ENCODE assay signal across 11 mouse cellular contexts in the genomic region with DNA sequence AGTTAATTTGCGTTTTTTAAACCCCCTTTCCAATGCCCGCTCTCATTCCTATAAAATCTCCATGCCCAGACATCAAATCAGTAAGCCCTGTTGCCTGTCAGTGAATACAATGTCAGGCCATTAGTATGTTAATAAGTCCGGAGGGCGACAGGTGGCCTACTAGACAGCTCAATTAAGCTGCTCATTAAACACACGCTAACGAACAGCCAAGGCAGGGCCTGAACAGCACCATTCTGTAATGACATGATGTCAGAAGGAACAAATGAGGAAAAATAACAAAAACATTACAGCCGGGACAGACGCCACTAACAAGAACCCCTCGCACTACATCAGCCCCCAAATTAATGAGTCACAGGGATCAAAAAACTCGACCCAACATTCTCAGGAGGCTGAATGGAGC. TPM values are rescaled to one million over a fixed set of nuclear protein-coding genes. Genes with fewer than 3 reads are reported as not detected.
DNase-seq lines count a peak whose midpoint lies in the region; ATAC-seq lines count a peak whose summit lies in the region.
"Had no signal": no experiment of that assay in that cellular context is flagged by ENCODE, and none has a peak within 500 bp of the region (broad histone marks: within the 10 kb centered on the region; RNA-seq: fewer than 3 reads in every experiment).

No protein-coding gene starts in this region.

- WGBS in hindbrain, embryonic 10.5 days = 13% methylated on average over 10 of the region's 10 CpGs
- WGBS in midbrain, embryonic 13.5 days = 3% methylated on average over 10 of the region's 10 CpGs

- no peaks in the 10 kb centered on the region for H3K36me3 ChIP-seq in hindbrain, embryonic 10.5 days
- H3K36me3 ChIP-seq in midbrain, embryonic 13.5 days = no peaks in the 10 kb centered on the region
- H3K36me3 ChIP-seq: heart, embryonic 15.5 days; liver, embryonic 13.5 days had no signal

- H3K9me3 ChIP-seq in hindbrain, embryonic 10.5 days = peaks cover 24% of the 10 kb centered on the region
- H3K9me3 ChIP-seq in midbrain, embryonic 13.5 days = peaks cover 10% of the 10 kb centered on the region; the same call in 1 of the 2 replicates
- H3K9me3 ChIP-seq: heart, embryonic 15.5 days; liver, embryonic 13.5 days had no signal

- peak; percentile 96 for ATAC-seq in midbrain, embryonic 13.5 days

- H3K4me1 ChIP-seq in hindbrain, embryonic 10.5 days (replicated peaks) = peaks cover 20% of the 10 kb centered on the region
- peaks cover 26% of the 10 kb centered on the region for H3K4me1 ChIP-seq in midbrain, embryonic 13.5 days (replicated peaks)
- H3K4me1 ChIP-seq: liver, embryonic 13.5 days had no signal

- H3K27me3 ChIP-seq in hindbrain, embryonic 10.5 days (ENCODE audit: insufficient read depth, poor library complexity, severe bottlenecking) = peaks cover 87% of the 10 kb centered on the region
- peaks cover 79% of the 10 kb centered on the region for H3K27me3 ChIP-seq in midbrain, embryonic 13.5 days

- peak overlapping the region; percentile 29; the same call in 1 of the 2 replicates for H3K4me3 ChIP-seq in hindbrain, embryonic 10.5 days
- H3K4me3 ChIP-seq in midbrain, embryonic 13.5 days (replicated peaks) = peak overlapping the region; percentile 3; the same call in 1 of the 2 replicates
- H3K4me3 ChIP-seq: liver, embryonic 13.5 days had no signal

- DNase-seq in Muller cell, postnatal 12 days (ENCODE audit: inconsistent ontology term) = peak; percentile 73
- DNase-seq in embryo, embryonic 11 days = peak; percentile 62
- peak; percentile 52 for DNase-seq in hindbrain, embryonic 10.5 days (ENCODE audit: low spot score)
- DNase-seq in thymus, postnatal 10 days (ENCODE audit: low spot score in 2 of 2) = no peak
- DNase-seq in kidney, postnatal 25 days = no peak
- no peak for DNase-seq in right cerebral cortex, postnatal 4 days
- DNase-seq: cerebellum, adult 11 months; liver, embryonic 13.5 days; right cerebral cortex, postnatal 25 days had no signal

- H3K9ac ChIP-seq in midbrain, embryonic 13.5 days (replicated peaks) = no peak overlapping the region
- H3K9ac ChIP-seq: heart, embryonic 15.5 days; liver, embryonic 13.5 days had no signal

- H3K27ac ChIP-seq in hindbrain, embryonic 10.5 days = no peak overlapping the region
- H3K27ac ChIP-seq in midbrain, embryonic 13.5 days = peak overlapping the region; percentile 69
- H3K27ac ChIP-seq: heart, embryonic 15.5 days; liver, embryonic 13.5 days had no signal

- H3K4me2 ChIP-seq in midbrain, embryonic 13.5 days (replicated peaks) = peak overlapping the region; percentile 41
- H3K4me2 ChIP-seq: liver, embryonic 13.5 days had no signal

RNA-seq across cellular contexts. Expression of gene 4932438H23Rik, which starts 45.5 kb away (rescaled TPM):
- polyA plus RNA-seq in hindbrain, embryonic 10.5 days (2016; fragmentation: Nextera tagmentation; extraction: Ambion mirVana) = 0.11 and 0.27 TPM in 2 replicates
- 0.42 and 1.6 TPM in 2 replicates for polyA plus RNA-seq in midbrain, embryonic 13.5 days (2015; fragmentation: Nextera tagmentation; extraction: Ambion mirVana)
- polyA plus RNA-seq: liver, embryonic 13.5 days had no signal

Comparison
In these comparisons a context has a peak if more than half of its experiments do, and no peak if none do; other contexts are left out.
1. DNase-seq: peak in Muller cell, postnatal 12 days (single experiment), embryo, embryonic 11 days (single experiment) and hindbrain, embryonic 10.5 days (single experiment); none in thymus, postnatal 10 days (0 of 2), kidney, postnatal 25 days (0 of 2) and right cerebral cortex, postnatal 4 days (single experiment).